Mouse (Mus musculus): Measurements from ENCODE around the gene Elavl3.

DNA sequence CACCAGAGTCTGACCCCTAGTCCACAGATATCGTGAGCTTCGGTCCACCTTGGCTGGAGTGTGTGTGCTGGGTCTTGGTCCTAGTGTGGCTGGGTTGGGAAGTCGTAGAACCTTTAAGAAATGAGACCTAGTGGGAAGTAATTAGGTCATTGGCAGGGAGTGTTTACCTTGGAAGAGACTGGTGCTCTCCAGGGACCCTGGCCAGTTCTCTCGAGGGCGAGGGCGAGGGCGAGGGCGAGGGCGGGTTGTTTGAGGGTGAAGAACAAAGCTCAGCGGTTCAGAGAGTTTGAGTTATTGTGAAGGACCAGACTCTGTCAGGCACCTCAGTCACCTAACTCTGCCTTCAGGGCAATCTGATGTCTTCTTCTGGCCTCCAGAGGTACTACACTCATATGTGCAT is 14.0 kb downstream of the Elavl3 start:
- TF ChIP-seq JUND (IDR thresholded peaks at IDR 0.05; ENCODE audit: low read depth, low read length) (no peak), TCF12 (IDR thresholded peaks at IDR 0.05; ENCODE audit: low read depth, low read length) (no peak), MXI1 (IDR thresholded peaks at IDR 0.05; ENCODE audit: low read depth, low read length) (no peak), CTCF (IDR thresholded peaks at IDR 0.05 in 2 of 3, conservative IDR thresholded peaks at IDR 0.05 in 1 of 3; ENCODE audit: control insufficient read depth in 1 of 3, insufficient read depth in 1 of 3, low read depth in 2 of 3, low read length in 3 of 3, poor library complexity in 1 of 3, severe bottlenecking in 1 of 3) (no peak), MEF2A (IDR thresholded peaks at IDR 0.05; ENCODE audit: extremely low read depth, insufficient replicate concordance, low read depth, low read length, poor library complexity, severe bottlenecking) (no peak), MAX (IDR thresholded peaks at IDR 0.05; ENCODE audit: low read length) (no peak), TBP (IDR thresholded peaks at IDR 0.05; ENCODE audit: low read depth, low read length) (no peak), ZKSCAN1 (IDR thresholded peaks at IDR 0.05; ENCODE audit: low read depth, low read length) (no peak), ZNF384 (IDR thresholded peaks at IDR 0.05; ENCODE audit: low read depth, low read length) (no peak), NELFE (IDR thresholded peaks at IDR 0.05; ENCODE audit: low read depth, low read length) (no peak), EP300 (IDR thresholded peaks at IDR 0.05; ENCODE audit: low read depth in 1 of 2, low read length in 2 of 2) (no peak)

All from MEL (cell line).